Mouse (Mus musculus): ENCODE results near the gene Nprl2. TPM values are rescaled to one million over a fixed set of nuclear protein-coding genes. Genes with fewer than 3 reads are reported as not detected.

Nprl2 gene
- total and polyA plus RNA-seq, 3 experiments: 12.6 to 31.4 (median 16.3) TPM

DNA sequence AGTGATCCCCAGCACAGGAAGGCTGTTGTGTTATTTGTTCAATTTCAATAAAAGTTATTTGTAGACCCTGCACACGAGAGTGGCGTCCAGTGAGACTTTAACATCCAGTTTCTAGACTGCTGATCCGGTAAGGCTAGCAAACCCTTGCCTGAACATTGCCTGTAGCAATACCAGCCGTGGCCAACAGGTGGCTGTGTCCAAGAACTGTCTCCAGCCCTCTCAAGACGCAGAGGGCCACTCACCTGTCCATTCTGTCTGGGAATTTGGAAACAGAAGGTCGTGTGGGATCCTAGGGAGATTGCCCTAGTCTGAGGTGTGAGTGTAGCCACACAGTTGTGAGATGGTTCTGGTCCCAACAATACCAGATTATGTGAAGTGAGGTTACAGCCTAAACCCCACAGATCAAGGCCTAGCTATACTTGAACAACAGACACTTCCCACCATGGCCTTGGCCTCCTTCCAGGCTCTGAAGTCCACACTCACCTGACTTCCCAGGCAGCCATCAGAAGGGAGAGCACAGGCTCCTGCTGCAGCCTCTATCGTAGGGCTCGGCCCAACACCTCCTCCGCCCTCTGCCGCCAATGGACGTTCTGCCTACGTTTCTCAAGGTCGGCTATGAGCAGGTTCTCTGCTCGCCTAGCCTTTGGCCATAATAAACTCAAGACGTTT lies 24.1 kb downstream of the Nprl2 start (continued):
- TF ChIP-seq MYC (IDR thresholded peaks at IDR 0.05; ENCODE audit: low read depth, low read length): no peak
- TF ChIP-seq RAD21 (IDR thresholded peaks at IDR 0.05; ENCODE audit: low read depth, low read length): peak; percentile 41
- no peak for TF ChIP-seq MAZ (IDR thresholded peaks at IDR 0.05; ENCODE audit: low read depth, low read length)
- no peak; the same call in 1 of the 2 replicates for TF ChIP-seq CHD1 (IDR thresholded peaks at IDR 0.05; ENCODE audit: low read depth, low read length)
- no peak for TF ChIP-seq ZC3H11A (IDR thresholded peaks at IDR 0.05; ENCODE audit: low read depth, low read length)
- no peak for TF ChIP-seq USF2 (conservative IDR thresholded peaks at IDR 0.05; ENCODE audit: low read depth, low read length)
- TF ChIP-seq EP300 (IDR thresholded peaks at IDR 0.05; ENCODE audit: low read length): no peak
- no peak for TF ChIP-seq BHLHE40 (IDR thresholded peaks at IDR 0.05; ENCODE audit: low read depth, low read length)

DNA sequence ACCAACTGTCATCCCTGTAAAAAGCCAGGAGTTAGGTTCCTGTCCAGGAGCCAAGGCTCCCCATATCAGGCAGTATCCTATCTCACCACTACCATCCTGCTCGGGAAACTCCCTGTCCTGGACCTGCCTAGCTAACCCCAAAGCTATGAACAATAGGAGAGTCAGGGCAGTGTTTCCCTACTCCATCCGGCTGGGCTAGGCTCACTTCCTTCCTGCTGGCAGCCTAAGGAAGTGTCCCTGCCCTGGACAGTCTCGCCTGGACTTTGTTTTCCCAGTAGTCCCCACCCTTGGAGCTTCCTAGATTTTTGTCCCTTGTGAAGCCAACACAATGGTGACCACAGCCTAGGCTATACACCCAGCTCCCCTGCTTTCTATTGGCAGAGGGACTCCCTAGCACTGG lies 24.8 kb downstream of the Nprl2 start:
- no peak for DNase-seq (ENCODE audit: extremely low read depth)
- Histone ChIP-seq H3K27me3 (replicated peaks) (no peaks in the 10 kb centered on the region), H3K9me3 (replicated peaks; ENCODE audit: low read length) (no peaks in the 10 kb centered on the region), H3K9ac (ENCODE audit: insufficient read depth, low read depth) (no peak overlapping the region), H3K4me3 (replicated peaks in 1 of 3; ENCODE audit: low read depth in 2 of 3, low read length in 2 of 3, poor library complexity in 1 of 3) (no peak overlapping the region), H3K4me2 (ENCODE audit: insufficient read depth, low read depth, poor library complexity, severe bottlenecking) (no peak overlapping the region), H3K4me1 (ENCODE audit: control insufficient read depth in 1 of 2, insufficient read depth in 2 of 2) (peaks cover 23 to 64% of the 10 kb centered on the region in 2 experiments), H3K79me2 (replicated peaks; ENCODE audit: control insufficient read depth, extremely low read depth, insufficient read depth, poor library complexity, severe bottlenecking) (peaks cover 9% of the 10 kb centered on the region), H3K27ac (ENCODE audit: insufficient read depth, low read depth) (no peak overlapping the region), H3K36me3 (replicated peaks in 1 of 2; ENCODE audit: control insufficient read depth in 1 of 2, insufficient read depth in 1 of 2, low read length in 1 of 2) (peaks cover 29 to 50% of the 10 kb centered on the region in 2 experiments)
- TF ChIP-seq ELF1 (IDR thresholded peaks at IDR 0.05; ENCODE audit: low read depth, low read length) (no peak), RAD21 (IDR thresholded peaks at IDR 0.05; ENCODE audit: low read depth, low read length) (no peak), UBTF (IDR thresholded peaks at IDR 0.05; ENCODE audit: low read depth, low read length) (no peak), MAX (IDR thresholded peaks at IDR 0.05; ENCODE audit: low read length) (no peak), MAFK (IDR thresholded peaks at IDR 0.05; ENCODE audit: insufficient replicate concordance, low read length) (no peak), MYC (IDR thresholded peaks at IDR 0.05; ENCODE audit: low read depth, low read length) (no peak), POLR2A (IDR thresholded peaks at IDR 0.05; ENCODE audit: low read depth, low read length) (no peak), ZMIZ1 (IDR thresholded peaks at IDR 0.05; ENCODE audit: low read depth, low read length) (no peak), JUND (conservative IDR thresholded peaks at IDR 0.05; ENCODE audit: low read depth, low read length) (no peak), NELFE (IDR thresholded peaks at IDR 0.05; ENCODE audit: low read depth, low read length) (no peak), IRF4 (IDR thresholded peaks at IDR 0.05; ENCODE audit: low read depth, low read length) (no peak), TCF12 (IDR thresholded peaks at IDR 0.05; ENCODE audit: low read depth, low read length) (no peak), MEF2A (IDR thresholded peaks at IDR 0.05; ENCODE audit: borderline replicate concordance, low read depth, low read length) (no peak)
- in situ Hi-C loops (cut with MboI; ENCODE audit: low pct_ligation_motif_present, low pct_unique_long_range_greater_than_20kb, low sequenced_read_pairs) (no loop called here), dilution Hi-C loops (cut with MboI; ENCODE audit: extremely low pct_ligation_motif_present, extremely low pct_unique_long_range_greater_than_20kb, low sequenced_read_pairs) (no loop called here)
